Mouse (Mus musculus): Measurements from ENCODE around the gene Raph1. TPM values are rescaled to one million over a fixed set of nuclear protein-coding genes. Genes with fewer than 3 reads are reported as not detected.
A peak's percentile ranks its signal among the peaks of the same experiment; 100 is the strongest.

The Raph1 gene
- total and polyA plus RNA-seq, 3 experiments = 17.1 to 152 (median 111) TPM

DNA sequence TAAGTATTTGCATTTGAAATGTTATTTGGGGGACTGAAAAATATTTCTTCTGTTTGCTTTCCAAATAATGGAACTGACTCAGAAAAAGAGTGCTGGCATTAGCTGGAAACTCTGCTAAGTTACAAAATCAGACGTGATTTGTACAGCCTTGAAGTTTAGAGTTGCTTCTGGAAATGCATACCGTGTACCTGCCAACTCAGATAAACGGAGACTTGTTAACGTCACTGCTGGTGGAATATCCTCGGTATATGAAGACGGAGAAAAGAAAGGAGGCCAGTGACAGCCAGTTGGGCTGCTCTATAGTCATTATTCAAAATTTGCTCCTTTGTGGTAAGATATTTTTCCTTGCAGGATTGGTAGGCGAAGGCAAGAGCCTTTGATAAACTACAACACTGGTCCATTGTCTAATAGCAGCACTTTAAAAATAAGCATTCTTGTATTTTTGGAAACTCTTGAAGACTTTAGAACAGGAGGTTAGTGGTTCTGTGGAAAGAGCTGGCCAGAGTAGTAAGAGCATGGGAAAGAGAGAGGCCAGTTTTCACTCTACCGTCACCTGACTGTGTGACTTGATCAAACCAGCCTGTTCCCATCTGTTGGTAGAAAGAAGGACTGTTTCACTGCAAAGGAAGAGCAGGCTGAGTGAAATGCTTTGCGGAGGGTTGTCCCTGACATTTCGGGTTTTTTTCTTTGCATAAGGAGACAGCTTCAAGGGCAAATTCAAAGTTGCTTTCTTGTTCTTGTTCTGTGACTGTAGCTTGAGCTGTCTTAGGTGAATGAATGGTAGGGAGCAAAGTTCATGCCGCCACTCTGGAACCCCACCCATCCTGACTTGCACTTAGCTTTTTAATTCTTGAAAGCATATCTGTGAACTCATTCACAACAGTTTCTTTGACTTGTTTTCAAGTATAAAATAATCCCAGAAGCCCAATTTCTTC, 29.7 kb upstream of the Raph1 start:
- TF ChIP-seq CTCF (IDR thresholded peaks at IDR 0.05) = no peak
- no peak for TF ChIP-seq EP300 (IDR thresholded peaks at IDR 0.05; ENCODE audit: insufficient read depth, low read depth, low read length)
- no peak for TF ChIP-seq POLR2A (IDR thresholded peaks at IDR 0.05; ENCODE audit: insufficient read depth, low read depth, low read length)
- Histone ChIP-seq H3K27me3 (ENCODE audit: control insufficient read depth, insufficient read depth, low read length) (no peaks in the 10 kb centered on the region), H3K9ac (ENCODE audit: low read depth, low read length) (no peak overlapping the region), H3K79me2 (replicated peaks; ENCODE audit: control insufficient read depth, insufficient read depth, low read length) (no peaks in the 10 kb centered on the region), H3K27ac (no peak overlapping the region; the same call in none of the 2 replicates), H3K36me3 (ENCODE audit: control insufficient read depth, insufficient read depth, low read length) (peaks cover 2% of the 10 kb centered on the region; the same call in 1 of the 2 replicates), H3K4me3 (no peak overlapping the region), H3K4me1 (ENCODE audit: control insufficient read depth, insufficient read depth, low read length) (peaks cover 6% of the 10 kb centered on the region)
- WGBS = 66% methylated on average over 11 of the region's 11 CpGs
- DNase-seq = no peak
- intact Hi-C loops (cut with DNase I) = no loop called here

DNA sequence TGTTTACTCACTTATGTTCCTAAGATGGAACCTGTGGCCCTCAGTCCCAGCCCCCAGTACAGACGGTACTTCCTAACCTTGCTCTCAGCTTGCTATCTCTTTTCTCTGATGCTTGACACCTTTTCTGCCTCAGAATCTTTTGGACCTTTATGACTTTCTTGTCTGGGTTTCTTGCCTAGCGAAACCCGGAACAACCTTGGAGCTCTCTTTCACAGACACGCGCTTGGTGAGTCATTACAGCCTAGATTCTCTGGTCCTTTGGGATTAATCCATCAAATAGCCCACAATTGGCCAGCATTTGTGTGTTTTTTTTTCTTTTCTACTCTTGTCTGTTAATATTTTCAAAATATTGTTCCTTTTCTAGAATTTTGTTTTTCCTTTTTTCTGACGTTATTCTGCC, 26.2 kb upstream of the Raph1 start:
- 70% methylated on average over 6 of the region's 6 CpGs for WGBS
- Histone ChIP-seq H3K27me3 (ENCODE audit: control insufficient read depth, insufficient read depth, low read length) (no peaks in the 10 kb centered on the region), H3K9ac (ENCODE audit: low read depth, low read length) (no peak overlapping the region), H3K79me2 (replicated peaks; ENCODE audit: control insufficient read depth, insufficient read depth, low read length) (no peaks in the 10 kb centered on the region), H3K36me3 (ENCODE audit: control insufficient read depth, insufficient read depth, low read length) (peaks cover 2% of the 10 kb centered on the region; the same call in 1 of the 2 replicates), H3K4me1 (ENCODE audit: control insufficient read depth, insufficient read depth, low read length) (peaks cover 5% of the 10 kb centered on the region), H3K27ac (no peak overlapping the region), H3K4me3 (no peak overlapping the region)
- intact Hi-C loops (cut with DNase I) = no loop called here
- DNase-seq = no peak
- TF ChIP-seq POLR2A (IDR thresholded peaks at IDR 0.05; ENCODE audit: insufficient read depth, low read depth, low read length) = no peak
- no peak for TF ChIP-seq CTCF (IDR thresholded peaks at IDR 0.05)
- no peak for TF ChIP-seq EP300 (IDR thresholded peaks at IDR 0.05; ENCODE audit: insufficient read depth, low read depth, low read length)

DNA sequence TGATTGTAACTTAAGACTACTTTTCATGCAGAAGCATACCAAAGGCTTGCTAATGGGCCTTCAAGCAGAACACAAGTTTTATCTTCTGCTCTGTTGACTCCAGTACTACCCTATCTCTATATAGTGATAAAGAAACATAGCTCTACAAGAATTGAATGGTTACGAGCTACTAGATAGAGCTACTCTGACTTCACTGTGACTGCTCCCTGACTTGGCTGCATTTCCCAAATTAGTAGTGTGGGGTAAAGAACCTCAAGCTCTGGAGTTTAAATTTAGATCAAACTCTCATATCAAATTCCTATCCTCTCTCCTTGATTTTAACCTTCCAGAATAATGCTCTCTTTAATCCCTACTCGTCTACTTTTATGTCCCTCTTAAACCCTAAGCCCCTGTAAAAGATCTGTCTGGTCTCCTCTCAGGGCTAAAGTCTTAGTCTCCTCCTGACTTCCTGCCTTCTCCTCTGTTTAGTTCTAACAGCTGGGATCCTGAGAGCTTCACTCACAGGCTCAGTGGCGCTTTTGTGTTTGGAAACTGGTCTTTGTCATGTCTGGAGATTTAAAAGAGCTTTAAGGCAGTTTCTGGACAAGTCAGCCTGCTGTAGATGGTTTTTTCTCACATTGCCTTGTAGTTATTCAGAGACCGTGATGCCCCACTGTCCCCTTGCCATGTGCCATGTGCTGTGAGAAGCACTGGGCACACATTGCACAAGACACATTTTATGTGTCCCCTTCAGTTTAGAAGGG, 22.2 kb upstream of the Raph1 start:
- no peak for TF ChIP-seq POLR2A (IDR thresholded peaks at IDR 0.05; ENCODE audit: insufficient read depth, low read depth, low read length)
- TF ChIP-seq EP300 (IDR thresholded peaks at IDR 0.05; ENCODE audit: insufficient read depth, low read depth, low read length) = no peak
- TF ChIP-seq CTCF (IDR thresholded peaks at IDR 0.05) = no peak
- Histone ChIP-seq H3K27me3 (ENCODE audit: control insufficient read depth, insufficient read depth, low read length) (no peaks in the 10 kb centered on the region), H3K79me2 (replicated peaks; ENCODE audit: control insufficient read depth, insufficient read depth, low read length) (no peaks in the 10 kb centered on the region), H3K27ac (peak overlapping the region; percentile 74), H3K4me3 (no peak overlapping the region), H3K36me3 (ENCODE audit: control insufficient read depth, insufficient read depth, low read length) (no peaks in the 10 kb centered on the region), H3K4me1 (ENCODE audit: control insufficient read depth, insufficient read depth, low read length) (peaks cover 2% of the 10 kb centered on the region), H3K9ac (ENCODE audit: low read depth, low read length) (peak overlapping the region; percentile 42; the same call in 1 of the 2 replicates)
- intact Hi-C loops (cut with DNase I) = no loop called here
- no peak for DNase-seq
- WGBS = 49% methylated on average over 4 of the region's 4 CpGs

DNA sequence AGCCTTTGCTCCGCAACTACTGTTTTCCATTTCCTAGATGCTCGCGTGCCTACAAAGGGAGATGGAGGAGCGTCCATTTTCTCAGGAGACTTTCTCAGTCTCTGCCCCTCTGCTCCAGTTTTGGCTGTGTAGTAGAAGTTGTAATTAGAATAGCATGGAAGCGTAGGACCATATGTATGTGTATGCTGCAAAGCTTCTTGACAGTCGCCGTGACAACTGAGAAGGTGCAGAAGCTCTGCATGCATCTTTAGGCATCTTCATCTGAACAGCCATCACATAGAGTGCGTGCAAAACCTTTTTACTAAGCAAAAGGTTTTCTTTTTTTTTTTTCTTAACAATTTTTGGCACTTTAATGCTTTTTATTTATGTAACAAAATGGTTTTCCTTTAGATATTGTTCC, 14.1 kb upstream of the Raph1 start:
- Histone ChIP-seq H3K4me3 (no peak overlapping the region), H3K79me2 (replicated peaks; ENCODE audit: control insufficient read depth, insufficient read depth, low read length) (no peaks in the 10 kb centered on the region), H3K27me3 (ENCODE audit: control insufficient read depth, insufficient read depth, low read length) (no peaks in the 10 kb centered on the region), H3K9ac (ENCODE audit: low read depth, low read length) (no peak overlapping the region), H3K4me1 (ENCODE audit: control insufficient read depth, insufficient read depth, low read length) (no peaks in the 10 kb centered on the region; the same call in 1 of the 2 replicates), H3K36me3 (ENCODE audit: control insufficient read depth, insufficient read depth, low read length) (no peaks in the 10 kb centered on the region), H3K27ac (no peak overlapping the region)
- intact Hi-C loops (cut with DNase I) = no loop called here
- TF ChIP-seq POLR2A (IDR thresholded peaks at IDR 0.05; ENCODE audit: insufficient read depth, low read depth, low read length) = no peak
- TF ChIP-seq EP300 (IDR thresholded peaks at IDR 0.05; ENCODE audit: insufficient read depth, low read depth, low read length) = no peak
- no peak for TF ChIP-seq CTCF (IDR thresholded peaks at IDR 0.05)
- no peak for DNase-seq
- 94% methylated on average over 8 of the region's 8 CpGs for WGBS

DNA sequence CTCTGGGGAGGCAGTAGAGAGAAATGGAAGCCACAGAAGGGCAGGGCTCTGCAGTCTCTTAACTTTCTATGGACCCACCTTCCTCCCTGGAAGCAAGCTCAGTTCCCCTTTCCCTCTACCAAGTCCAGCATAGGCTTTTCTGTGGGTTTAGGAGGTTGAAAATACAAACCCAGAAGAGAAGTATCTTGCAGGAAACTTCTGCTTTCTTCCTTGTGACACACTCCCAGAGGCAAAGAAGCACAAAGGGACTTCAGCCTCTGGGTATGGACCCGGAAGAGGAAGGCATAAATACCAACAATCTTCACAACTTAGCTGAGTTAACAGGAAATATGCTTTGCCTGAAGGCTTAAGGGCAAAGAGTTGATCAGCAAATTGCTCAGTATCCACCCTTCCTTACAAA, 13.0 kb upstream of the Raph1 start:
- Histone ChIP-seq H3K27ac (no peak overlapping the region), H3K4me3 (no peak overlapping the region), H3K27me3 (ENCODE audit: control insufficient read depth, insufficient read depth, low read length) (no peaks in the 10 kb centered on the region), H3K4me1 (ENCODE audit: control insufficient read depth, insufficient read depth, low read length) (no peaks in the 10 kb centered on the region; the same call in 1 of the 2 replicates), H3K9ac (ENCODE audit: low read depth, low read length) (no peak overlapping the region), H3K79me2 (replicated peaks; ENCODE audit: control insufficient read depth, insufficient read depth, low read length) (no peaks in the 10 kb centered on the region), H3K36me3 (ENCODE audit: control insufficient read depth, insufficient read depth, low read length) (no peaks in the 10 kb centered on the region)
- intact Hi-C loops (cut with DNase I) = no loop called here
- TF ChIP-seq POLR2A (IDR thresholded peaks at IDR 0.05; ENCODE audit: insufficient read depth, low read depth, low read length) = no peak
- TF ChIP-seq EP300 (IDR thresholded peaks at IDR 0.05; ENCODE audit: insufficient read depth, low read depth, low read length) = no peak
- TF ChIP-seq CTCF (IDR thresholded peaks at IDR 0.05) = no peak
- 49% methylated on average over 1 of the region's 1 CpGs for WGBS
- no peak for DNase-seq
